Mouse (Mus musculus) CD4-positive, CD25-positive, alpha-beta regulatory T cell, adult 2 months (primary cell): Measurements from ENCODE around the gene Selplg.
A peak's percentile ranks its signal among the peaks of the same experiment; 100 is the strongest.
"Not testable (repeated sequence)": the region's sequence is repeated elsewhere in the genome, so short reads cannot be mapped to it uniquely, and the experiment has no call there.

Source experiments
- DNase-seq: peaks from one replicate; pipeline ENCODE4 v3.0.0-alpha.2; 2012; ENCODE audit warnings: low read depth, low spot score

Gene Selplg

DNA sequence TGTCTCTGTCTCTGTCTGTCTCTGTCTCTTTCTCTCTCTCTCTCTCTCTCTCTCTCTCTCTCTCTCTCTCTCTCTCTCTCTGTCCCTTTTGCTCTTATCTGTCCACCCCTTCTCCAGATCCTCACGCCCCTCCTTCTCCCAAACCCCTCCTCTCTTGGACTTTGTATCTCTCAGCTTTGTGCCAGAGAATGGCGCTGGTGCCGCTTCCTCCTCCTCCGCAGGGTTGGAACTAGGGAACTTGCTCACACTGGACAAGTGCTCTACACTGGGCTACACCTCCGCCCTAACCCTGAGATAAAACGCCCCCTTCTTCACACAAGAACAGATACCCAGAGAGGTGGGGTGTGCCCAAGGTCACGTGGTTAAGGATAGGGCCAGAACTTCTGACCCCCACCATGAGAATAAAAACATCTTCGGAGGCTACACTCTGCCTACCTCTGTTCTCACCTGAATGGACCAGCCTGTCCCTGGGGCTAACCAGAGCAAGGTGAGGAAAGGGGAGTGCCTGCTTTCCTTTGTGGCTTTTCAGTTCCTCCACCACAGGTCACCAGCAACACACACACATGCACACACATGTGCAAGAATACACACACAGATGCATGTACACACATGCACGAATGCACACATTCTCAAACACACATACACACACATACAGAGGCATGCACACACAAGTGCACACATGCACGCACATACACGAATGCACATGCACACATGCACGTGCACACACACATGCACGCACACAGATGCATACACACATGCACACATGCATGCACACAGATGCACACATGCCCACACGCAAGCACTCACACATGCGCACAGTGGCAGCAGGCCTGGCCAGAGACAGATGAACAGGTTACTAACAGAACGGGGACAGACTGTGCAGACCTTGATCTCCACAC, 41.0 kb downstream of the Selplg start:
- DNase-seq: no peak

DNA sequence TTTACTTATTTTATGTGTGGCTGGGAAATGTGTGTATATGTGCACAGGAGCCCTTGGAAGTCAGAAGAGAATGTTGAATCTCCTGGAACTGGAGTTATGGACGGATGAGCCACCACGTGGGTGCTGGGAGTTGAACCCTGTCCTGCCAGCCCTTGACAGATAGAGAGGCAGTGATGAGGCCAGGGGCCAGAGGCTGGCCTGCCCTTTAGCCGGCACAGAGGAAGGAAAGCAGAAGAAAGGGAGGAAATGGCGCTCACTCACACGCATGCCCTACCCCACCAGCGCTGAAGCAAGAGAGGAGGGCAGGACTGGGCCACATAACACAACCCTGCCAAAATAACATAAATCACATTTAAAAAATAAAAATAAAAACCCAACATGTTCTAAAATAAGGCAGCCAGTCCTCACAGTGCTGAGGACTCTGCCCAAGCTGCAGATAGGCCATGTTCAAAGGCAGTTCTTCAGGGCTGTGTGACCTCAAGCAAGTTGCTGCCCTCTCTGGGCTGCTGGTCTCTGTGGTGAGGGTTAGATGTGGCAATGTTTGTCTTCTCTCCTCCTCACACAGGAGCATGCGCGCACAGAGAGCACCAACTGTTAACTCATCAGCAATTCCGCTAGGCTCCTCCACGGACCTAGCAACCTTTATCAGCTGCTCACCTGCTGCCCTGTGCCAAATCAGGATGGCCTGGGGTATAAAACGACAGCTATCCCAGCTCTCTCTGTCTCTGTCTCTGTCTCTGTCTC, 41.8 kb downstream of the Selplg start:
- no peak for DNase-seq

- no peak for DNase-seq
Observed at GRCm38 (mm10) chr5:113789075-113789788, 43.2 kb downstream of the Selplg start.

- DNase-seq: no peak
Observed at GRCm38 (mm10) chr5:113788645-113789044, 43.8 kb downstream of the Selplg start.

- no peak for DNase-seq
Observed at GRCm38 (mm10) chr5:113786985-113787384, 45.5 kb downstream of the Selplg start.

GRCm38 (mm10) chr5:113784104-113784503, 48.3 kb downstream of the Selplg start:
- not testable (repeated sequence) for DNase-seq

GRCm38 (mm10) chr5:113783581-113784001, 48.9 kb downstream of the Selplg start:
- no peak for DNase-seq

GRCm38 (mm10) chr5:113782624-113783023, 49.8 kb downstream of the Selplg start:
- no peak for DNase-seq

DNA sequence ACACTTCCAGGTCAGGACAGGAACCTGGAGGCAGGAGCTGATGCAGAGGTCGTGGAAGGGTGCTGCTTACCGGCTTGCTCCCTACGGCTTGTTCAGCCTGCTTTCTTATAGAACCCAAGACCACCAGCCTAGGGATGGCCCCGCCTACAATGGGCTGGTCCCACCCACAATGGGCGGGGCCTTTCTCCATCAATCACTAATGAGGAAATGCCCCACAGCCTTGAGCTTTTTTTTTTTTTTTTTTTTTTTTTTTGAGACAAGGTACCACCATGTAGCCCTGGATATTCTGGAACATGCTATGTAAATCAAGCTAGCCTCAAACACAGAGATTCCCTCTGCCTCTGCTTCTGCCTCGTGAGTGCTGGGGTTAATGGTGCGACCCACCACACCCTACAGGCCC, 50.6 kb downstream of the Selplg start:
- no peak for DNase-seq

GRCm38 (mm10) chr5:113781254-113781653, 51.2 kb downstream of the Selplg start:
- no peak for DNase-seq

DNA sequence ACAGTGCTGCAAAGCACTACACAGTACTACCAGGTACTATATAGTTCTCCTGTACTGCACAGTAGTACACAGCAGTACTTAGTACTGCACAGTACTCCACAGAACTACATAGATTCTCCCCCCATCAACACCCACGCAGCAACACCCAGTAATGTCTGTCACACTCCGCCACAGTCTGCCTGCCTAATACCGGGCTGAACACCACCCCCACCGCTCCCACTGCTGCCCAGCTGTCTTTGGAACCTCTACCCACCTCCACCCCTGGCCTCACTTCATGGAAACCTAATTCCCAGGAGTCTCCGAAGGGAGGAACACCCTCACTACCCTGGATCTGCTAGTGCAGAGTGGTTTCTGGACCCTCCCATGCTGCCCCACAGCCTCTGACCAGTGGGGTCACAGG, 51.7 kb downstream of the Selplg start:
- no peak for DNase-seq

GRCm38 (mm10) chr5:113780082-113780752, 52.2 kb downstream of the Selplg start:
- DNase-seq: no peak

GRCm38 (mm10) chr5:113779569-113779968, 52.9 kb downstream of the Selplg start:
- DNase-seq: no peak

GRCm38 (mm10) chr5:113777728-113778127, 54.7 kb downstream of the Selplg start:
- DNase-seq: not testable (repeated sequence)

DNA sequence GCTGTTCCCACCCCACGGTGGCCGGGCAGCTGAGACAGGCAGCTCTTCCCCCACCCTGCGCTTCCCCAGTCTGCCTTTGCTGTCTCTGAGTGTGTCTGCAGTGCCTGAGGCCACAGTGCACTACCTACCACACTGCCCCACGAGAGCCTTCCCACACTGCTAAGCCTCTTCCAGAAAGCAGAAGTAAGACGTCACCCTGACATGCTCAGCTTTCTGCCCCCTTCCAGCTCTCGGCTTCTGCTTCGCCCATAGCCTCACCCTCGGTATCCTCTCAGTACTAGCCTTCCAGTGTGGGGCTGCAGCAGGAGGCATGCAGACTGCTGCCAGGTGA, 55.6 kb downstream of the Selplg start:
- no peak for DNase-seq

GRCm38 (mm10) chr5:113776128-113776895, 56.1 kb downstream of the Selplg start:
- DNase-seq: no peak

DNA sequence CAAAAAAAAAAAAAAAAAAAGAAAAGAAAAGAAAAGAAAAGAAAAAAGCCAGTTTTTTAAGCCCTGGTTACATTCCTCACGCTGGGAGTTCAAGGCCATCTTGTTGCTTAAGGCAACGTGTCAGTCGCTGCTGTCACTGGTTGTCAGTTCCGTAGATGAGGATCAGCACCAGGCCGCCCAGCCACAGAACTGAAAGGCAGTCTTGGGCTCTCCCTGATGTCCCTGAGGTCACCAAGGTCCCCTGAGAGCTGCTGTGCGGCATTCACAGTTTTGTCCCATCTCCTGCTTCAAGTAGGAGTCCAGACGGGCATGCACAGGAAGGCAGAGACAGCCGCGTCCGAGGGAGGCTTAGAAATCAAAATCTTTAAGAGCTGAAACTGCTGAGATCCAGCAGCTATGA, 56.9 kb downstream of the Selplg start:
- DNase-seq: no peak

GRCm38 (mm10) chr5:113773664-113774063, 58.8 kb downstream of the Selplg start:
- DNase-seq: peak; percentile 94

GRCm38 (mm10) chr5:113772905-113773519, 59.4 kb downstream of the Selplg start:
- no peak for DNase-seq

- DNase-seq: peak; percentile 99
Observed at GRCm38 (mm10) chr5:113772450-113772895, 60.0 kb downstream of the Selplg start, which contains the start of the genes Sart3 and Iscu. Gene Sart3 (minus strand): TSS chr5:113772510. Gene Iscu (plus strand): TSS chr5:113772748.
